Mouse (Mus musculus): ENCODE data around the gene Inca1.

DNA sequence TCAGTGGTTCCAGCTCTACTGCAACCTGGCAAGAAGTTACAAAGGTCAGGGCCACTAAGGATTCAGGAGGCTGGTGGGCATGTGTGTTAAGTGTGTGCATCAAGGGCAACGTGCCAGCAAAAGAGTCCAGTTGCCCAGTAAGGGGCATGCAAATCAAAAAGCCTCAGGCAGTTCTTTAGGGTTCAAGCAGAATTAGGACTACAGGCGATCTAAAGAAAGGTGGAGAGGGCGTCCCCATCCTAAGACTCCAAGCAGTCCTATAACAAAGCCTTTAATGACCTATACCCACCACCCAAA lies 53.7 kb downstream of the Inca1 start:
- TF ChIP-seq CTCF (IDR thresholded peaks at IDR 0.05; ENCODE audit: low read depth) (no peak), EP300 (IDR thresholded peaks at IDR 0.05; ENCODE audit: low read depth) (no peak)
